Mouse (Mus musculus): ENCODE data around the gene Cemip2. TPM values are rescaled to one million over a fixed set of nuclear protein-coding genes. Genes with fewer than 3 reads are reported as not detected.
A peak's percentile ranks its signal among the peaks of the same experiment; 100 is the strongest.

Cemip2 gene
- 39.3 and 51.7 TPM in 2 replicates for polyA plus RNA-seq (2016; fragmentation: Nextera tagmentation; extraction: Ambion mirVana)

DNA sequence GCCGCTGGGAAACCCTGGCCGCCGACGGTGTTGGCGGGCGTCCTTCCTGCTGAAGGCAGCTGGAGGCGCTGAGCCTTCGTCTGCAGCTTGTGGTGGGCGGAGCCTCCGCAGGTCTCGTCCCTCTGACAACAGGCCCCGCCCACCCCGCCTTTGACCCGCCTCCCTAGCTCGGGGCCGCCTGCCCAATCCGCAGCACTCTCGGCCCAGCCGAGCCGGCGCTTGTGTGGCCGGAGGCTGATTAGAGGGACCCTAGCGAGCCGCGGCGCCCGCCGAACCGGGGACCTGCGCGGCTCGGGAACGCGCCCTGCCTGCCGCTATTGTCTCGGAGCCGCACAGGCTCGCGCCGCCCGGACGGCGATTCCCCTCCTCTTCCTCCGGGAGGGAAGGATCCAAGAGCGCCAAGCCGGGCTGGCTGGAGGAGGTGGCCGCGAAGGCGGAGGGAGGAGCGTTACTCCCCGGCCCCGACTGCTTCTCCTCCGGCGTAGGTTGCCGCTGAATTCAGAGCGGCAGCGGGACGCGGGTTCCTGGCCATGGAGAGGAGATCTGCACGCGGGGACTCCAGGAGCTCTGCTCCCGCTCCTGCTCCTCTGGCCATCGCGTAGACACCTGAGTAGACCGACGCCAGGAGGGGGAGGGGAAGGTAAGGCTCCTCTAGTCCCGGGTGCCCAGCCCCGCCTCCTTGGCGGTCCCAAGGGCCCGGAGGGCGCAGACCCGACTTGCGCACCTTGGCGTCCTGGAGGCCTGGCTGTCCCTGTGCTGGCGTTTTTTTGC is at the start of gene Cemip2:
Gene Cemip2, plus strand, starts transcription at position 196 of the 771 bp plus-strand sequence.
- Histone ChIP-seq H3K4me1 (peaks cover 62% of the 10 kb centered on the region), H3K27me3 (ENCODE audit: low read depth, poor library complexity, severe bottlenecking) (no peaks in the 10 kb centered on the region), H3K4me3 (peak within 1 kb of the TSS; percentile 81), H3K9me3 (replicated peaks) (no peaks in the 10 kb centered on the region), H3K36me3 (no peaks in the 10 kb centered on the region), H3K27ac (peak within 1 kb of the TSS; percentile 97)
- WGBS = under 1% methylated on average over 75 of the region's 75 CpGs
- peak; percentile 97 for DNase-seq (ENCODE audit: low spot score)

DNA sequence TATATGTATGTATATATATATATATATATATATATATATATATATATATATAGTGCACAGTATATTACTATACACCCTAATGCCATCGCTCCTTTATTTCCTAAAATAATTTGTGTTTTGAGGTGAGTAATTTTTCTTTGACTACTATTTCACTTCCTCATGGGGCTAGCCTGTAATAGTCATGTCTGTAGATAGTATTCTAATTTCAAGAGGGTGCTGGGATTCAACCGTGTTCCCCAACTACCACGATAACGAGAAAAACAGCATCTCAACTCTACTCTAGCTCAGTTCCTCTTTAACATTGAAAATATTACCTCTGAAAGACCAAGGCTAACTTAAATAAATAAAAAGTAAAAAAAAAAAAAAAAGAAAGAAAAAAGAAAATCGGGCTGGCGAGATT is 49.8 kb upstream of the Cemip2 start:
- no peaks in the 10 kb centered on the region for H3K4me1 ChIP-seq
- WGBS = 96% methylated on average over 6 of the region's 6 CpGs
- no peak overlapping the region for H3K4me3 ChIP-seq
- no peak for DNase-seq (ENCODE audit: low spot score)
- H3K9me3 ChIP-seq (replicated peaks) = no peaks in the 10 kb centered on the region
- H3K36me3 ChIP-seq = no peaks in the 10 kb centered on the region
- no peaks in the 10 kb centered on the region for H3K27me3 ChIP-seq (ENCODE audit: low read depth, poor library complexity, severe bottlenecking)
- H3K27ac ChIP-seq = no peak overlapping the region

DNA sequence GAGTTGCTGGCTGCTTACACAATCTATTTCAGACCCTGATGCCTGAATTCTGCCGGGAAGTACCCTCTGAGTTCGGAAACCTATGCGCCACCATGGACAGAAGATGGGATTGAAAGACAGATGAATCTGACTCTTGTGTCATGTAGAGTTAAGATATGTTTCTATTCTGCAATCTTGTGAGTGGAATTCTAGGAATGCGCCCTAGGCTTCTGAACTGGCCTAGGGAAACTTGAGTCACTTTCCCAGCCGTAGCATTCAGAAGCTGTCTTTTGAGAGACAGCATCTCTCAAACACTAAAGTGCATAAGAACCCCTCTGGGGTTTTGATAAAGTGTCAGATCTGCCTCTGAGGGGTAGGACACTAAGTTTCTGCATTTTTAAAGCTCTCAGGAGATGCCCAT is 46.3 kb upstream of the Cemip2 start:
- no peaks in the 10 kb centered on the region for H3K27me3 ChIP-seq (ENCODE audit: low read depth, poor library complexity, severe bottlenecking)
- no peak for DNase-seq (ENCODE audit: low spot score)
- no peak overlapping the region for H3K27ac ChIP-seq
- H3K4me1 ChIP-seq = no peaks in the 10 kb centered on the region
- no peak overlapping the region for H3K4me3 ChIP-seq
- no peaks in the 10 kb centered on the region for H3K36me3 ChIP-seq
- 91% methylated on average over 5 of the region's 5 CpGs for WGBS
- H3K9me3 ChIP-seq (replicated peaks) = no peaks in the 10 kb centered on the region

DNA sequence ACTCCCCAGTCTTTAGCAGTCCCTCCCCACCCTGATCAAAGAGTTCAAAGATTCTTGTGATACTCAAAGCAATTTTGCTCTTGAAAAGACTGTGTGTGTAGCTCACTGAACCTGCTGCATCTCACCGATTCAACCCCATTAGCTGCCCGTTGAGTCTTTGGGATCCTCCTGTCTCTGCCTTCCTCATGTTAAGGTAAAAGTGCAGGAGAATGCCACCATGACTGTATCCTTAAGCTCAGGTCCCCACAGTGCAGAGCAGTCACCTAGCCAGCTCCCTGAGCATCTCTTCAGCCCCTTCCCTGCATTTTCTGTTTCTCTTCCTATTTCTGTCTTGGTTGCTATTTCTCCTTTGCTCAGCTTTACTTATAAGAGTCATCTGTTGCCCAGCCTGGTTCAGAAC is 45.0 kb upstream of the Cemip2 start:
- WGBS = 88% methylated on average over 2 of the region's 2 CpGs
- H3K9me3 ChIP-seq (replicated peaks) = no peaks in the 10 kb centered on the region
- no peak overlapping the region for H3K27ac ChIP-seq

DNA sequence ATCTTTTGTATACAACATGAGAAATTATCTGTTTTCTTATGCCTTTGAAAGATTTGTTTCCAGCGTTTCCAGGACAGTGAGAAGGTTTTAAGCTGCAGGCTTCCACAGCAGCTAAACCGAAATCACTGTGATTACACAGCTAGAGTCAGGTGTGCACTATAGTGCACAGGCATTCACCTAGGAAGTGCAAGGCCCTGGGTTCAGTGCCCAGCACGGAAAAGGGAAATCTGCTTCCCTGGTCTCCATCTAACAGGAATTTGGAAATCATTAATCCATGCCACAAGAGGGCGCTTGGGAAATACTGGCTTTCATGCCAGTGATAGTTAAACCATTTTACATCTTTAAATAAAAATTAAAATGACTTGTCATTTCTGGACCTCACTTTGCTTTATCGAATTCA is 44.0 kb upstream of the Cemip2 start:
- H3K36me3 ChIP-seq = no peaks in the 10 kb centered on the region
- H3K9me3 ChIP-seq (replicated peaks) = no peaks in the 10 kb centered on the region
- DNase-seq (ENCODE audit: low spot score) = peak; percentile 33
- no peak overlapping the region for H3K4me3 ChIP-seq
- H3K4me1 ChIP-seq = 0 out of 2 replicates have a peak, but pooled peaks cover 3% of the 10 kb centered on the region
- no peaks in the 10 kb centered on the region for H3K27me3 ChIP-seq (ENCODE audit: low read depth, poor library complexity, severe bottlenecking)
- H3K27ac ChIP-seq = no peak overlapping the region
- WGBS = 46% methylated on average over 5 of the region's 5 CpGs

More for the DNA sequence above, 45.0 kb upstream of the Cemip2 start:
- no peak for DNase-seq (ENCODE audit: low spot score)
- Histone ChIP-seq H3K36me3 (no peaks in the 10 kb centered on the region), H3K4me1 (0 out of 2 replicates have a peak, but pooled peaks cover 3% of the 10 kb centered on the region), H3K4me3 (no peak overlapping the region), H3K27me3 (ENCODE audit: low read depth, poor library complexity, severe bottlenecking) (no peaks in the 10 kb centered on the region)

DNA sequence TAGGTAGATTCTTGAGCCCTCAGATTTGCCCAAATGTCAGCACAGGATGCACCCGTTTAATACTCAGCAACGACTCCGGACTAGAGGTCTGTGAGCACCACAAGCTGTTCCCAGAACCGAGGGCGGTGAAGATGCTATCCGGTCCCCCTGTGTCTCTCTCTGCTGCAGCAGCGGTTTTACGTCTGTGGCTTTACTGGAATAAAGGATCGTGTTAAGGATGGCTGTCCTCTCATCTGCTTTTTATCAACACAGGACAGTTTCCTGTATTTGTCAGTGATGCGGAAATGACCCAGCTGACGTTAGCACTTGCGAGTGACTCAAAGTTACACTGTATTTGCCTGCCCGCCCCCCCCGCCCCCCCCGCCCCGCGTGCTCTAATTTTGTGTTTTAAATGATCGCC is 40.7 kb upstream of the Cemip2 start:
- Histone ChIP-seq H3K4me1 (0 out of 2 replicates have a peak, but pooled peaks cover 3% of the 10 kb centered on the region), H3K9me3 (replicated peaks) (no peaks in the 10 kb centered on the region), H3K36me3 (no peaks in the 10 kb centered on the region), H3K27me3 (ENCODE audit: low read depth, poor library complexity, severe bottlenecking) (no peaks in the 10 kb centered on the region), H3K4me3 (no peak overlapping the region), H3K27ac (no peak overlapping the region)
- 52% methylated on average over 18 of the region's 18 CpGs for WGBS
- DNase-seq (ENCODE audit: low spot score) = no peak

DNA sequence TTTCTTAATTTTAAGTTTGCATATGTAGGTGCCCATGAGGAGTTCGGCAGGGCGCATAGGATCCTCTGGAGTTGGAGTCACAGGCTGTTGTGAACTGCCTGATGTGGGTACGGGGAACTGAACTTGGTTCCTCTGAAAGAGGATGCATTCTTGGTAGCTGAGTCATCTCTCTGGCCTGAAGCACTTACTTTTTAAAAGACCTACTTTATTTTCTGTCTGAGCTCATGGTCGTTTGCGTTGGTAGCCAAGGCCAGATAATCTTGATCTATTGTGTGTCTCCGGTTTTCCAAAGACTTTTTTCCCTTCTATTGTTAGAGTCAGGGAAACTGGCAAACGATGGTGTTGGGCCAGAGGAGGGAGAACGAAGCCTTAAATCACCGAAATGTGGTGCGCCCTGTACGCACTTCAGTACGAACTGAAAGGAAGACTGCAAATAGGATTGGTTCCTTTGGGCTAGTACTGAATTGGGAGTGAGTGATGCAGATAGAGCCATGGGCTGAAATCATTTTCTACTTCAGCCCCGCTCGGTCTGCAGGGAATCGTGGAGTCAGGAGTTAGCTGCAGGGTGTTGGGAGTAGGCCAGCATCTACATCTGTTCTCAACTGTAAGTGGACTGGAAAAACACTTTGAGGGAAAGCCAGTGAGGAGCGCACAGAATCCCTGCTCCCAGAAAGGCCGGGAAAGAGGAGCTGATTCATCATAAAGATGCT is 40.1 kb upstream of the Cemip2 start:
- no peak for DNase-seq (ENCODE audit: low spot score)
- no peak overlapping the region for H3K4me3 ChIP-seq
- no peak overlapping the region for H3K27ac ChIP-seq

DNA sequence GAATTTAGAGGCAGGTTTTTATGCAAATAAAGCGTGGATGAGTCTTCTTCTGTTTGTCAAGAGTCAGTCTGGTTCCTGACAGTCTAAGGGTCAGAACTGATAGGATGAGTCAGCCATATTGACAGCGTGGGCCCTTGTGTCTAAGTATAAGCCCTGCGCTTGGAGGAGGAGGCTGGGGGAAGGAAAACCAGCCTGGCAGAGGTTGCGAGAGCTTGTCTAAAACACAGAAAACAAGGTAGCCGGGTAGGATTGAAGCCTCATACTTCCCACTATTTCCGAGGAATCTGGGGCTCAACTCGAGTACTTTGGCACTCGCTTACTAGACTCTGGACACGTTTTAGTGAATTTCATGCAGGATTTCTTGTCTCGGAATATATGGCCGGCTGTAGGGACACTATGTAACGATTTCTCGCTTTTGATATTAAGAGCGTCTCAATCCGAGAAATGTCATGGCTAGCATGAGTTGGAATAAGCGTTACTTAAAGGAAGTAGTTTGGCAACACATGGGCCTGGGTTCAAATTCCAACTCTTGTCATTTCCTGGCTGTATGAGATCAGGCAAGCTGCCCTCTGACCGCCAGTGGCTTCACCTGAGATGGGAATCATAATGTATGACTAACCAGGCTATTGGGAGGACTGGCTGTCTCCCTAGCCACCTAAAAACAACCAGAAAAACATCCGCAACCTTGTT is 39.4 kb upstream of the Cemip2 start:
- H3K27ac ChIP-seq = no peak overlapping the region
- DNase-seq (ENCODE audit: low spot score) = no peak
- H3K4me3 ChIP-seq = no peak overlapping the region
- 0 out of 2 replicates have a peak, but pooled peaks cover 3% of the 10 kb centered on the region for H3K4me1 ChIP-seq
- no peaks in the 10 kb centered on the region for H3K27me3 ChIP-seq (ENCODE audit: low read depth, poor library complexity, severe bottlenecking)
- no peaks in the 10 kb centered on the region for H3K36me3 ChIP-seq
- 92% methylated on average over 18 of the region's 18 CpGs for WGBS
- H3K9me3 ChIP-seq (replicated peaks) = no peaks in the 10 kb centered on the region

More for the DNA sequence above, 40.1 kb upstream of the Cemip2 start:
- H3K36me3 ChIP-seq = no peaks in the 10 kb centered on the region
- 78% methylated on average over 17 of the region's 17 CpGs for WGBS
- H3K4me1 ChIP-seq = 0 out of 2 replicates have a peak, but pooled peaks cover 3% of the 10 kb centered on the region
- no peaks in the 10 kb centered on the region for H3K9me3 ChIP-seq (replicated peaks)
- H3K27me3 ChIP-seq (ENCODE audit: low read depth, poor library complexity, severe bottlenecking) = no peaks in the 10 kb centered on the region

DNA sequence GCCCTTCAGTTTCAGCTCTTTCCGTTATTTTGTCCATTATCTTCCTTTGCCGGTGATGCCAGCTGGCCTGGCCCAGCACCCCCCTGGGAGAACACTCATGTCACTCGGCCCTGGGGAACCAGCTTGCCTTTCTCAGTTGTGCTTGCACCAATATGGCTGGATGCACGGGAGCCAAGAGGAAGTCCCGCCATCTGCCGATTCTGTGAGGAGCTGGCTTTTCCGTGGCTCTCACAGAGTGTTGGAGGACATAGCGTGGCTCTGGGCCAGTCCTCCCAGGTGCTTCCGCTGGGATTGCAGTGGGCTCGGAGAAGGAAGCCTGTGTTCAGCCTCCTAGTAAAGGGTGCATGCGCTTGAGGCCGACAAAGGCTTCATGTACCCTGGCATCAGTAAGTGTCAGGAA is 36.0 kb upstream of the Cemip2 start:
- no peak for DNase-seq (ENCODE audit: low spot score)
- H3K27me3 ChIP-seq (ENCODE audit: low read depth, poor library complexity, severe bottlenecking) = no peaks in the 10 kb centered on the region
- 93% methylated on average over 12 of the region's 12 CpGs for WGBS

DNA sequence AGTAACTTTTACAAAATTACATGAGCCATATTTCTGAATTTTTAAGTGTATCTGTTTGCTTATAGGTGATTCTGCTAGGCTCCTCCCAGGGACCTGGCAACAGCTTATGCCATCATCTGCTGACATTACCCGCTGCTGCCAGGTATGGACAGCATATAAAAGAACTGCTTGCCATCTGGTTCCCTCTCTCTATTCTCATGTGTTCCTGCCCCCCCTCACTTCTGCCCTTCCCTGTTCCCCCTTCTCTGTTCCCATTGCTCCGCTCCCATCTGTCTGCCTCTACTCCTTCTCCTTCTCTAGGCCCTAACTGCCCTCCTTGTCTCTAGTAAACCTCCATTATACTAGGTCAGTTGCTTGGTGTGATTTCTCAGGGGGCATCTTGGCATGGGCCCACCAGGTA is 32.6 kb upstream of the Cemip2 start:
- H3K4me1 ChIP-seq = no peaks in the 10 kb centered on the region
- H3K4me3 ChIP-seq = no peak overlapping the region
- H3K27me3 ChIP-seq (ENCODE audit: low read depth, poor library complexity, severe bottlenecking) = no peaks in the 10 kb centered on the region
- no peaks in the 10 kb centered on the region for H3K36me3 ChIP-seq
- H3K27ac ChIP-seq = no peak overlapping the region
- DNase-seq (ENCODE audit: low spot score) = no peak
- no peaks in the 10 kb centered on the region for H3K9me3 ChIP-seq (replicated peaks)
- WGBS = 91% methylated on average over 2 of the region's 2 CpGs

More for the DNA sequence above, 36.0 kb upstream of the Cemip2 start:
- Histone ChIP-seq H3K36me3 (no peaks in the 10 kb centered on the region), H3K27ac (no peak overlapping the region), H3K4me1 (0 out of 2 replicates have a peak, but pooled peaks cover 3% of the 10 kb centered on the region), H3K9me3 (replicated peaks) (no peaks in the 10 kb centered on the region), H3K4me3 (no peak overlapping the region)

DNA sequence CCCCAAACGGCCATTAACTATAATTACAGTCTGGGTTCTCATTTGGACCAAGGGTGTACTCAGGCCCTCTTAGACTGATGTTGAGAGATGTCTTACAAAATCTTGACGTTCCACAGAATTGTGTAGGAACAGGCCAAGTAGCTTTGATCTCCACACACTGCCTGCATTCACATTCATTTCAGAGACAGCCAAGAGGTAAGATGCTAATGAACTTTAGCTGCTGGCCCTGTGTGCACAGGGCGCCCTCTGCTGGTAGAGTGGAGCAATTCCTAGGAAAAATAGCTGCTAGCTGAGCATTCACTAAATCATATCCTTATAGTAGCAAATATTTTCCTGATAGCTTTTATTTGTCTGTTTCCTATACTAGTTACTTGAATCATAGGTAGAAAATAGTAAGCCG is 30.8 kb upstream of the Cemip2 start:
- Histone ChIP-seq H3K27ac (no peak overlapping the region), H3K4me1 (no peaks in the 10 kb centered on the region), H3K27me3 (ENCODE audit: low read depth, poor library complexity, severe bottlenecking) (no peaks in the 10 kb centered on the region), H3K4me3 (no peak overlapping the region), H3K36me3 (no peaks in the 10 kb centered on the region), H3K9me3 (replicated peaks) (no peaks in the 10 kb centered on the region)
- peak; percentile 77 for DNase-seq (ENCODE audit: low spot score)
- 25% methylated on average over 4 of the region's 4 CpGs for WGBS

DNA sequence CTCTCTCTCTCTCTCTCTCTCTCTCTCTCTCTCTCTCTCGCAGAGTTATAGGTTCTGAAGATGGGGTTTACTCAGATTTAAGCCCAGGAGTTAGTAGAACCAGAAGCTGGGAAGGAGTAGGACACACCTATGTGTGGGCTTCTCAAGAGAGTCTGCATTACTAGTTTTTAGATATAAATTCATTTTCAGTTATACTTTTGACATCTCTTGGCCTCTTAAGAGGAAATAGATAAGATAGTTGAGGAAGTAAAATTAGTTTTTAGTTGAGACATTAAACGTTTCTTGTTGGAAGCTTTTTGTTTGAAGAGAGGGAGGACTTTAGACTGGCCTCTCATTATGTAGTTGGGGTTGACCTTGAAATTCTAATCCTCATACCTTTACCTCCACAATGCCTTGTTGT is 28.0 kb upstream of the Cemip2 start:
- H3K27ac ChIP-seq = no peak overlapping the region
- no peak for DNase-seq (ENCODE audit: low spot score)
- no peak overlapping the region for H3K4me3 ChIP-seq
- no peaks in the 10 kb centered on the region for H3K9me3 ChIP-seq (replicated peaks)
- H3K36me3 ChIP-seq = no peaks in the 10 kb centered on the region
- no peaks in the 10 kb centered on the region for H3K27me3 ChIP-seq (ENCODE audit: low read depth, poor library complexity, severe bottlenecking)
- 74% methylated on average over 2 of the region's 2 CpGs for WGBS
- H3K4me1 ChIP-seq = no peaks in the 10 kb centered on the region

DNA sequence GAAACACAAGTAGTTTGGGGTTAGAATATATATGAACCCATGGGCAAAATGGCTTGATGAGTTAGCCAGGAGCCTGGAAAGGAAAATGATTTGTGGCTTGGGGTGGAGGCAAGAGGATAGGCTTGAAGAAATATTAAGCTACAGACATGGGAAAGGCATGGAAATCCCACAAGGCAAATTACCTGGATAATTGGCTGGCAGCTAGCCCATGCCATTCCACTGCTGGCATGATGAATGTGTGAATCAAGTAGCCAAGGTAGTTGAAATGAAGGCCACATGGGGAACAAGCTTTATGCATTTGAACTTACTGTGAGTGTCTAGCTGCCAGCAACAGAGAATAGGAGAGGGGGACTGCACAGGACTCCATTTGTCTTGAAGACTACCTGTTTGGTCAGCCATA is 16.5 kb upstream of the Cemip2 start:
- no peaks in the 10 kb centered on the region for H3K36me3 ChIP-seq
- DNase-seq (ENCODE audit: low spot score) = no peak
- H3K27ac ChIP-seq = no peak overlapping the region
- H3K4me1 ChIP-seq = no peaks in the 10 kb centered on the region
- H3K4me3 ChIP-seq = no peak overlapping the region
- no peaks in the 10 kb centered on the region for H3K9me3 ChIP-seq (replicated peaks)
- H3K27me3 ChIP-seq (ENCODE audit: low read depth, poor library complexity, severe bottlenecking) = no peaks in the 10 kb centered on the region

All from limb, embryonic 10.5 days (tissue).